Mouse (Mus musculus) B cell, adult 2 months (primary cell): ENCODE measurements around the gene Fhad1.
A peak's percentile ranks its signal among the peaks of the same experiment; 100 is the strongest.

Source experiments
- DNase-seq, 2 experiments: peaks; one replicate each; pipeline ENCODE4 v3.0.0; 2022

Gene Fhad1

DNA sequence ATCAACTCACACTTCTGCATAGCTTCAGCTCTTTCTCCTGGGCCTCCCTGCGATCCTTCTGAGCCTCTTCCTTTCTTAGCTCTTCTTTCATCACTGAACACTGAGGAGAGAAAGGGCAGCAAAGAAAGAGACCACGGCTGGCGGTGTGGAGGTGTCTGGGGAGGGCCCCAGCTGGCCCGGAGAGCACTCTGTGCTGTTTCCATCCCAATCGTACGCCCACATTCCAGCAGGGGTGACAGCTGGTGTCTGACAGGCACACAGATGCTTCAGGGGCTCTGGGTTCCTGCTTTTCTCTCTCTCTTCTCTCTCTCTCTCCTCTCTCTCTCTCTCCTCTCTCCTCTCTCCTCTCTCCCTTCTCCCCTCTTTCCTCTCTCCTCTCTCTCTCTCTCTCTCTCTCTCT is 50.3 kb downstream of the Fhad1 start:
- DNase-seq, result no peak

DNA sequence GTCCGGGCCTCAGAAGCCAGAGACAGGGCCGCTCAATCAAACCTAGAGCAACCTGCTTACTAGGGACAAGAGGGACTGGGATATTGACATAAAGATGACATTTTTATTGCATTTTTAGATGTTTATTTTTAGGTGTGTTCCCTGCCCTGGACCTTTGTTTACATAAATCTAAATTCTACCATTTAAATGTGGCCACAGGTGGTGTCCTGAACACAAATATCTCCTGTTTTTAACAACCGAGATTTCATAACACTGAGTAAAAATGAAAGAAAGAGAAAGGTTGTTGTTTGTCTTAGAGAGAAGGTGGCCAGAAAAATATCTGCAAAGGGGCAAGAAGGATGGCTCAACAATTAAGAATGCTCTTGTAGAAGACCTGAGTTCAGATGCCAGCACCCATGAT is 51.0 kb downstream of the Fhad1 start:
- DNase-seq, result no peak

DNA sequence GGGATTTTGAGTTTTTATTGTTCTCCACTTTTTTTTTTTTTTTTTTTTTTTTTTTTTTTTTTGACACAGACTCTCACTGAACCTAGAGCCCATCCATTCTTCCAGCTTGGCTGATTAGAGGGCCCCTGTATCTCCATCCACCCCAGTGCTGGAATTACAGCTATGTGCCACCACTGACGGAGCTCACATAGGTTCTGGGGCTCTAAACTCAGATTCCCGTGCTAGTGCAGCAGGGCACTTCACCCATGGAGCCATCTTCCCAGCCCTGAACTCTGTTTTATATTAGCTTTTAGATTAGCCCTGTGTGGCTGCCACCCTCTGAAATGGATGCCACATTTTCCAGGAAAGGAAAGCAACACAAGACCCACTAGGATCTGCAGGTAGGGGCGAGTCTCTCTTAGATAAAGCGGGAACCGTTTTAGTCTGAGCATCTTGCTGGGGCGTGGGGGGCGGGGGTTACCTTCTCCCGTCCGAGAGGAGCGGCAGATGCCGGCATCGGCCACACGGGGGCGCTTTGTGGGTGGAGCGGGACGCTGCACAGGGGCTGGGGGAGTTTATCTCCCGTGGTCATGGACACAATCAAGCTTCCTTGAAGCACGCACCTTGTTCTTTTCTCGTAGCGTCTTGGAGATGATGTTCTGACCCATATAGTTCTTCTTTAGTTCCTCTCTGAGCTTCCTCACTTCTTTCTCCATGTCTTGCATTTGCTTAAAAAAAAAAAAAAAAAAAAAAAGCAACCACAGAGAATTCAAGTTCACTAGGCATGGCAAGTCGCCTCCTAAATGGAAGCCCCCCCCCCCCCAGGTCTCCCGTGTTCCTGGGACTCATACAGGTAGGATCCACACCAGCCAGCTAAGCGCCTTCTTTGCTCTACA is 51.8 kb downstream of the Fhad1 start:
- DNase-seq, result peak; percentile 74 to 75

DNA sequence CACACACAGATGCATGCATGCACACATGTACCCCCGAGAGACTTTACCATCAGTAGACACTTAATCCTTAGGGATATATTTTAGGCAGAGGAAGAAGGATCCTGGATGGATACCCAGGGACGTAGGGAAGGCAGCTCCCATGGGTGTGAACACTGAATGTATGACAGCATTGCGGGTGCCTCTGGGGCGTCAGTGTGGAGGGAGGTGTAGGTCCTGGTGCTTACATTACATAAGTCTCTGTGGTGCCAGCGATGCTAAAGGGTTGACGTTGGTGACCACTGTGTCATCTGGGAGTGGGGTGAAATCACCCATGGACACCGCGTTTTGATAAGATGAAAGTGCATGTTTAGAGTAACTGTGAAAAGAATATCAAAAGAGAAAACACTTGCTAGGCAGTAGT is 54.8 kb downstream of the Fhad1 start:
- DNase-seq, result no peak

DNA sequence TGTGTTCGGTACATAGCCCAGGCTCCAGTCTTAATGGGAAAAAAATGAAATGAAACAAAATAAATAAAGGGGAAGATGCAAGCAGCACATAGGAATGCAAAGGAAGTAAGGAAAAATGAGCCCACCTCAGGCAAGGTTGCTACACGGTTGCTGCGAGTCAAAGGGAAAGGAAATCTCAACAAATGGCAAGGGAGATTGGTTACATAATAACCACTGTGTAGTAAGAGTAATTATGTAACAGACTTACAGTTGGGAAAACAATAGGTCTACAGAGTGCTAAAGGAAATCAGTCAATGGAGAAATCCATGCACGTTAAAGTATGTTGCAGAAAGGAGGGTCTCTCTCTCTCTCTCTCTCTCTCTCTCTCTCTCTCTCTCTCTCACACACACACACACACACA is 55.3 kb downstream of the Fhad1 start:
- DNase-seq, result no peak

GRCm38 (mm10) chr4:141958614-141959375 is 56.1 kb downstream of the Fhad1 start:
- no peak for DNase-seq

DNA sequence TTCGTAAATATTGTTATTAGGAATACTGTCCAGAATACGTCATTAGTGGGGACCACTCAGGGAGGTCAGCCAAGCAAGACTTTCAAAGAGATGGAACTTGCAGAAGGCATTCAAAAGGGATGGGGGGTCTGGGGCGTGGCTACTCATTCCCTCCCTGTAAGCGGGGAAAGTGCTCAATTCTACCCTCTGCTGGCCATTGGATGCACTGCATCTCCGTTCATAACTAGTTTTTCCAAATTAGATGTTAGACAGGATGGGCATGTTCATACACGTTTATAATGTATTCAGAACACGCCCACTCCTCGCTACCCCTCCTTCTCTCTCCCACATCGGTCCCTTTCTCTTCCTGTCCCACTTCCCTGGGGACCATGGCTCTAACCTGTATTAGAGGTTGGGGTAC is 56.7 kb downstream of the Fhad1 start:
- DNase-seq, result peak; percentile 70 to 75

DNA sequence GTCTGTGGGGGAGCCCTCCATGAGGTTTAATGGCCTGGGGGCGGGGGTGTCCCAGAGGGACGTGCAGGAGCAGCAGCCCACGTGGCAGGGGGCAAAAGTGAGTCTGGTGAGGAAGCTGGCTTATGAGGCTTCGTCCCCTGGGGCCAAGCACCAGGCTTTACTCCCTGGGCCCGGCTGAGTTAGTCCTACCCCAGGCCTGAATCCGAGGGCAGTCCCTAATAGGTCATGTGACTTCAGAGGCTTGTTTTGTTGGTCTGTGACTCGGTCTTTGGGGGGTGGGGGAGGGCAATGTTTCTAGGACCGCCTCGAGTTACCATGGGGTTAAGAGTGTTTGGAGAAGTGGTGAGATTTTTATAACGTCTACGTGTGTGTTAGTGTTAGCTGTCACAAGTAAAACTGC is 57.1 kb downstream of the Fhad1 start:
- no peak for DNase-seq

DNA sequence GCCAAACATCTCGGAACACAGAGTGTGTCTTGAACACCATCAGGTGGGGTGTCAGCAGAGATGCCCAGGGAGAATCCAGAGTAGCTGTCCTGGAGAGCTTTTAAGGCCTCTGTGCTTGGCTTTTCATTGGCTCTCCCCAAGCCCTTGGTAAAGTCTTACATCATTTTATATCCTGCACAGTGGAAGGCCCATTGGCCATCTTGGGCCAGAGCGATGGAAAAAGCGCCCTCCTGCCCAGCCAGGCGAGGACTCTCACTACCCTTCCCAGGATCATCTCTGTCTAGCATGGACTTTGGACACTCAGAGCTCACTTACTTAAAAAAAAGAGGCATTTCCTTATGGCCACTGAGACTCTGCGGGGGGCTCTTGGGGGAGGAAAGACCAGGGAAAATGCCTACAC is 58.0 kb downstream of the Fhad1 start:
- DNase-seq, result no peak

DNA sequence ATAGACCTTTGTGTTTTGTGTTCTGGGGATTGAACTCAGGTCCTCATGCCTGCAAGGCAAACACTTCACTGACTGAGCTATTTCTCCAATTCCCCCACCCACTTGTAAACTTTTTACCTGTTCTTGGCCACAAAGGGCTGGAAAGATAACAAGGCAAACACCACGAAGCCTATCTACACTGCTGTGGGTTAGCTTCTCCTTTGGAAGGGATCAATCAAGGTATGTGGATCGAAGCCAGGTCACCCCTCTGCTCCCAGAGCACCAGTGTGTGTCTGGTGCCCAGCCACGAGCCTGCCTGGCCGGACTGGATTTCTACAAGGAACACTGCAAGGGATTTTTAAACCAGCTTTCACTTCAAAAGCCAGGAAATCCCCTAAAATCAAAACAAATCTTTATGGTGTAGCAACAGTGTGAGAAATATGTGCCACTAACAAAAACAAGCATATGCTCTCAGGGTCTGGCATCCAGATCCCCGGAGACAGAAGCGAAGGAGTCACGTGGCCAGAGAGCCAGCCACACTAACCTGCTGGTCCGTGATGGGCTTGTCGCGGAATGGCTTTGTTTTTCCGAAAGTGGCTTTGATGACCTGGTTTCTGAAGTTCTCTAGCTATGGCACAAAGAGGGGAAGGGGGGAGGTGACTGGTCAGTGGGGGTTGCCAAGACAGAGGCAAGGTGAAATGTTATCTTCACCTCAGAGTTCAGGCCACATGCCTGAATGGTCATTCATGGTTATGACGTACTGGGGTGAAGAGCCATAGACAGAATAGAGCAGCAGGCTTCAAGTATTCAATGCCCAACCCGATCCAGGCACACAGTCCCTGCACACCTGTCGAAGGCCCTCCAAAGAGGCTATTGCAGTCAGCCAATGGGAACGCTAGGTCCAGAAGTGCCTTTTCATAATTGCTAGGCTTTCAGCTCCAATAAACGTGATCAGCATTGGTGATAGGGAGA is 59.8 kb downstream of the Fhad1 start:
- no peak for DNase-seq

GRCm38 (mm10) chr4:141953859-141954258 is 61.0 kb downstream of the Fhad1 start:
- DNase-seq, result no peak

- no peak for DNase-seq
Observed at GRCm38 (mm10) chr4:141953291-141953690, 61.6 kb downstream of the Fhad1 start.

DNA sequence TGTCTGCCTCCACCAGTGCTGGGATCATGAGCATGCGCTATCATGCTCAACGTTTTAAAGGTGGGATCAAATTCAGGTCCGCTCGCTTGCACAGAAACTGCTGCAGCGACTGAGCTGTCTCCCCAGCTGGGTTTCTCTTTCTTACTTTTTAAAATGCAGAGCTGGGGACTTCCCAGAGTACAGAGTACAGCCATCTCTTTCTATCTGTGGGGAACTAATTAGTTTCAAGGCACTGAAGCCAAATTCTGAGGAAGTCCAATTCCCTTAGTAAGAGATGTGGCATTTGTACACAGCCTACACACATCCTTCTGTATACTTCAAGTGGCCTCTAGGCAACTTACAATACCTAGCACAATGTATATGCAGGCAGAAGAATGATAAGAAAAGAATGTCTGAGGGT is 62.1 kb downstream of the Fhad1 start:
- DNase-seq, result no peak

GRCm38 (mm10) chr4:141952114-141952513 is 62.8 kb downstream of the Fhad1 start:
- peak; percentile 20 to 37 for DNase-seq

GRCm38 (mm10) chr4:141949436-141949835 is 65.4 kb downstream of the Fhad1 start:
- DNase-seq, result no peak

DNA sequence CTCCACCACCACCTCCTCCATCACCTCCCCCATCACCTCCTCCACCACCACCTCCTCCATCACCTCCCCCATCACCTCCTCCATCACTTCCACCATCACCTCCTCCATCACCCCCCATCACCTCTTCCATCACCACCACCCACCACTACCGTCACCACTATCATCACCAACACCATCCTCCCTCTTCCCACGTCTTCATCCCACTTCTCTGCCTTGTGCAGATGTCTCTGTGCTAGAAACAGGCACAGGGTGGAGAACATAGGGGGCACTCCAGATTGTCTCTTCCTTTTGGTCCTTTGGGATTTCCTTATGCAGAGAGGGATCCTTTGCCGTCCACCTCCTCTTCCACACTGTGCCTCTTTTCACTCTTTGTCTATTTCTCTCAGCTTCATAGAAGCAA is 66.1 kb downstream of the Fhad1 start:
- no peak for DNase-seq

DNA sequence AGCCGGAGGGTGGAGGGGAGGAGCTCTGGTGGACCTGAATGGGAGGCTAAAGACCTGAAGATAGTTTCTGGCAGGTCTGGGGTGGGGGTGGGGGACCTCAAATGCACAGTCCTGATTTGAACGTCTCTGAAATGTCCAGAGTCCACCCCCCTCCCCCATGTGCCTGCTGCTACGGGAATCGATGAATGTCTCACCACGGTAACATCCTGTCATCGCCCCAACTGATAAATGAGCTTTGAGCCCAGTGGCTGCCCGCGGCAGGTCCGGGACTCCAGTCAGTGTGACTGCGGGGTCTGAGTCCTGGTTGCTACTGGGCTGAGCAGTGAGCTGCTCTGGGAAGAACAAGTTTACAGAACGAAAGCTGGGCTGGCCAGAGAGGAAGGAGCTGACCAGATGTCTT is 72.5 kb downstream of the Fhad1 start:
- no peak for DNase-seq

GRCm38 (mm10) chr4:141941289-141941688 is 73.6 kb downstream of the Fhad1 start:
- DNase-seq, result no peak

- DNase-seq, result no peak
Observed at GRCm38 (mm10) chr4:141938535-141938934, 76.3 kb downstream of the Fhad1 start.

GRCm38 (mm10) chr4:141932785-141933574 is 81.9 kb downstream of the Fhad1 start:
- no peak for DNase-seq

- DNase-seq, result no peak
Observed at GRCm38 (mm10) chr4:141931526-141931925, 83.4 kb downstream of the Fhad1 start.

GRCm38 (mm10) chr4:141930001-141930400 is 84.9 kb downstream of the Fhad1 start:
- DNase-seq, result no peak
